Mouse (Mus musculus) megakaryocyte, embryonic 14.5 days (primary cell): ENCODE data around the gene Pdgfa.

Experiments used
- FLI1 ChIP-seq: IDR thresholded peaks from 2 replicates; pipeline ENCODE4 v1.6.1; 2012; ENCODE audit warnings: low read length, inconsistent platforms, mixed read lengths
- GATA1 ChIP-seq: IDR thresholded peaks from 3 replicates; pipeline ENCODE4 v1.6.1; 2012; ENCODE audit warnings: mixed read lengths, low read length, inconsistent platforms, borderline replicate concordance

DNA sequence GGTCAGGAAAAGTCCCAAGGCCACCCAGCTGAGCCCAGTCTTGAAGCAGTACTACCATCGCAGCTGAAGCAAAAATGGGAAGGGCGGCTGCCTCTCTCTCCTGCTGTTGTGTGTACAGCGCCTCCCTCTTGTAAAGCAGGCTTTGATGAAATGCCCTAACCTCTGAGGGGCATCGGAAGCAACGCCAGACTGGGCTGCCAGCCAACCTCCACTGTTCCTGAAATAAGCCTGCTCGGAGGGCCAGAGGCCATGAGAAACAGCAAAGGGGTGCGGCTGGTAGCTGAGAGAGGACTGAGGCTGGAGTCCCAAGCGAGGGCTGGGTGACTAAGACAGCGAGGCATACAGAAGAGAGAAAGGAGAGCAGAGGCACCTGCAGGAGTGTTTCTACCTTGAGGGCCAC is 8.4 kb downstream of the Pdgfa start:
- TF ChIP-seq GATA1 = no peak
- no peak for TF ChIP-seq FLI1
